Mouse (Mus musculus) embryonic facial prominence, embryonic 12.5 days (tissue): ENCODE results near the gene Emc10. TPM values are rescaled to one million over a fixed set of nuclear protein-coding genes. Genes with fewer than 3 reads are reported as not detected.

Source experiments
- microRNA-seq: library from miRNA; unstranded; fragments of <30 nt; microRNA quantifications from one replicate; pipeline ENCODE4, GENCODE M21; 2017
- polyA plus RNA-seq: library from polyadenylated mRNA; unstranded; fragments of >200 nt; fragmentation: Nextera tagmentation; extraction: Ambion mirVana; gene quantifications from 2 replicates; pipeline ENCODE4 v1.2.1, GENCODE M21; 2016

Gene Emc10
- polyA plus RNA-seq, 1 experiment from 2014 or later, result 121 TPM

Small RNA genes lying within 50 kb of the gene (microRNA-seq; reads per million reads assigned to microRNA genes)
- gene Mir7052 (0.73 reads per million), gene Mir7053 (0.73 reads per million)

Other genes with a start within 250 kb of the Emc10 start
- 0.58 and 0.84 TPM in 2 replicates for gene 1700028J19Rik, start 249.8 kb downstream of the Emc10 start, polyA plus RNA-seq
- gene 2410002F23Rik, start 249.8 kb downstream of the Emc10 start, polyA plus RNA-seq, result 208 and 212 TPM in 2 replicates
- gene Acp4, start 239.2 kb downstream of the Emc10 start, polyA plus RNA-seq, result 0.10 TPM in 1 of 2 replicates, not detected in the other
- gene Gm15517, start 235.1 kb downstream of the Emc10 start, polyA plus RNA-seq, result not detected in 2 replicates
- 1.9 and 2.3 TPM in 2 replicates for gene Clec11a, start 189.6 kb downstream of the Emc10 start, polyA plus RNA-seq
- 2.4 and 3.8 TPM in 2 replicates for gene Shank1, start 186.3 kb downstream of the Emc10 start, polyA plus RNA-seq
- gene Syt3, start 112.4 kb downstream of the Emc10 start, polyA plus RNA-seq, result 2.9 and 3.3 TPM in 2 replicates
- 0.86 and 1.1 TPM in 2 replicates for gene 1700008O03Rik, start 110.7 kb downstream of the Emc10 start, polyA plus RNA-seq
- 2.3 and 2.6 TPM in 2 replicates for gene Lrrc4b, start 67.5 kb downstream of the Emc10 start, polyA plus RNA-seq
- 0.42 and 0.71 TPM in 2 replicates for gene Aspdh, start 31.1 kb downstream of the Emc10 start, polyA plus RNA-seq
- 80.4 and 85.6 TPM in 2 replicates for gene Josd2, start 28.5 kb downstream of the Emc10 start, polyA plus RNA-seq
- 20.2 and 22.5 TPM in 2 replicates for gene Fam71e1, start 52 bp upstream of the Emc10 start, polyA plus RNA-seq
- gene Mybpc2, start 28.1 kb upstream of the Emc10 start, polyA plus RNA-seq, result 0.06 TPM in 2 replicates
- 0.10 TPM in 1 of 2 replicates, not detected in the other for gene Spib, start 35.5 kb upstream of the Emc10 start, polyA plus RNA-seq
- gene Pold1, start 52.3 kb upstream of the Emc10 start, polyA plus RNA-seq, result 125 and 130 TPM in 2 replicates
- 68.1 and 68.6 TPM in 2 replicates for gene Nr1h2, start 57.4 kb upstream of the Emc10 start, polyA plus RNA-seq
- 1.1 and 1.3 TPM in 2 replicates for gene Napsa, start 75.9 kb upstream of the Emc10 start, polyA plus RNA-seq
- gene Kcnc3, start 94.1 kb upstream of the Emc10 start, polyA plus RNA-seq, result 0.70 and 0.79 TPM in 2 replicates
- gene Myh14, start 174.3 kb upstream of the Emc10 start, polyA plus RNA-seq, result 6.5 and 6.8 TPM in 2 replicates
- gene Izumo2, start 212.2 kb upstream of the Emc10 start, polyA plus RNA-seq, result not detected in 2 replicates